Mouse (Mus musculus): ENCODE data around the gene Atraid. TPM values are rescaled to one million over a fixed set of nuclear protein-coding genes. Genes with fewer than 3 reads are reported as not detected.
"Not testable (repeated sequence)": the region's sequence is repeated elsewhere in the genome, so short reads cannot be mapped to it uniquely, and the experiment has no call there.

The Atraid gene
- total RNA-seq, 1 experiment from 2014 or later: 50.5 TPM

DNA sequence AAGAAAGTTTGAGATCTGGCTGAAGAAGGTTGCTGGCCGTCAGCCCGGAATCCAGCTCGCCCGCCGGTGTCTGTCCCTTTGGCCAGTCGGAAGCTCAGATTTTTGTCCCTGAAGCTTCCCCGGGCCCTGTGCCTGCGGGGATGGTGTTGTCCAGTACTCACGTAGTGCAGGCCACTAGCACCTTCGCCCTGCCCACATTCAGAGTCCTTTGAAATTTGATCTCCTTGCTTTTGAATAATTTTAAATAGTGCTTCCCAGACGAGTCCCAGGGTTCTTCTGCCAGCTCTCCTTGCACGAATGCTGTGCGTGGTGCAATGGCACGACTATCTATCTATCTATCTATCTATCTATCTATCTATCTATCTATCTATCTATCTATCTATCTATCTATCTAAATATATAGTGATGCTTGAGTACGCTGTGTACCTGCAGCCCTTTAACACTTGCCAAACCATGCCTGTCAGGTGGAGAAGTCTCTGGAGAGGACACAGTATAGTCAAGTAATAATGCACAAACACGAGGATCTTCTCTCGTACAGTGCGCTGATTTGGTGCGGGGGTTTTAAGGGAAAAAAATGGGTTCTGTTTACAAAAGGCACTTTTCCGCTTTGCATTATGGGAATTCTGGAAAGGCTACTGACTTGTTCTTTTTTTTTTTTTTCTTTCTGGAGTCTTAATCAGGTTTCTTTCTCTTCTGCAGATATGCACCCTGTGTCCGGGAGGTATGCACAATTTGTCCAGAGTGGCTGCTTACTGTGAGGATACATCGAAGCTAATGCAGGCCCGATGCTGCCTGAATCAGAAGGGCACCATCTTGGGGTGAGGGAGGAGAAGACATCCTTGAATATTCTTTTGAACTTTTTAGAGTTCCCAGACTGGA, 890 bp downstream of the Atraid start, which contains the start of gene Slc5a6:
Slc5a6 (minus strand) TSS at position 162 of the 879 bp plus-strand sequence.
- ATAC-seq (ENCODE audit: extremely low read depth, insufficient number of reproducible peaks, low FRiP score, poor library complexity, severe bottlenecking): peak; percentile 34; the same call in 1 of the 2 replicates

GRCm38 (mm10) chr5:31050427-31050826, 2.3 kb downstream of the Atraid start:
- ATAC-seq (ENCODE audit: extremely low read depth, insufficient number of reproducible peaks, low FRiP score, poor library complexity, severe bottlenecking): no peak

- not testable (repeated sequence) for ATAC-seq (ENCODE audit: extremely low read depth, insufficient number of reproducible peaks, low FRiP score, poor library complexity, severe bottlenecking)
Observed at GRCm38 (mm10) chr5:31053728-31054127, 5.6 kb downstream of the Atraid start.

DNA sequence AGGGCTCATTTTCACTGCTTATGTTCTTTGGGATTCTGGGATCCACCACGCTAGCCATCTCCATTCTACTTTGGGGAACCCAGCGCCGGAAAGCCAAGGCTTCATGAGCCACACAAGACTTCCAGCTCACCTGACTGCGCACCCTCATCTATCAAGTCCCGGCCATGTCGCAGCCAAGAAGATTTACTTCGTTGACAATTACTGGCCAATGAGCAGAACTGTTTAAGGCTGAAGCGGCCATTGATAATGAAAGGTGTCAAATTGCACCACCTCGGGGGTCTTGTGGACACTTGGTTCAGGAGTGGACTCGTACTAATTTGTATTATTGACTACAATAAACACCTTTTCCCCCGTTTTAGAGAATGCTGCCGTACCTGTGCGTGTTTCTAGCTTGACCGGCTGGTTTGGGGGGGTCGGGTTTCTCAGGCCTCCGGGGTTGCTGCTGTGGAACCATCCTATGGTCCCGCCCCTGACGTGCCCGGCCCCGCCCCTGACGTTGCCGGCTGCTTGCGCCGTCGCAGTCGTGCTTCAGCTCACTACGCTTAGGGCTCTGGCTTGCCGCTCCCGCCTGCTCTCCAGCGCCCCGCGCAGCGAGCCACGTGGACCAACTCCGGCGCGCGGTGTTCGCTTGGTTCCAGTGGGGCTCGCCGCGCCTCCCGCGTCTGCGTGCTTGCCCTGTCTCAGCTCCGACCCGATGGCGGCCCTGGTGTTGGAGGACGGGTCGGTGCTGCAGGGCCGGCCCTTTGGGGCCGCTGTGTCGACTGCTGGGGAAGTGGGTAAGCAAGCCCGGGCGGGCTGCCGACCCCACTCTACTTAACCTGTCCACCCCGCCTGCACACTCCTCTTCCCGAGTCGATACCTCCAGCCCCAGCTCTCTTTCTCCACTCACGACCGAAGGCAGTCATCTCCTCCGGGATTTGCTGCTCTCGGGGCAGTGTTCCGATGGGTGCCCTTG, 6.4 kb downstream of the Atraid start, which contains the start of gene Cad:
Cad (plus strand) TSS at position 520 of the 955 bp plus-strand sequence.
- peak; percentile 87 for ATAC-seq (ENCODE audit: extremely low read depth, insufficient number of reproducible peaks, low FRiP score, poor library complexity, severe bottlenecking)

DNA sequence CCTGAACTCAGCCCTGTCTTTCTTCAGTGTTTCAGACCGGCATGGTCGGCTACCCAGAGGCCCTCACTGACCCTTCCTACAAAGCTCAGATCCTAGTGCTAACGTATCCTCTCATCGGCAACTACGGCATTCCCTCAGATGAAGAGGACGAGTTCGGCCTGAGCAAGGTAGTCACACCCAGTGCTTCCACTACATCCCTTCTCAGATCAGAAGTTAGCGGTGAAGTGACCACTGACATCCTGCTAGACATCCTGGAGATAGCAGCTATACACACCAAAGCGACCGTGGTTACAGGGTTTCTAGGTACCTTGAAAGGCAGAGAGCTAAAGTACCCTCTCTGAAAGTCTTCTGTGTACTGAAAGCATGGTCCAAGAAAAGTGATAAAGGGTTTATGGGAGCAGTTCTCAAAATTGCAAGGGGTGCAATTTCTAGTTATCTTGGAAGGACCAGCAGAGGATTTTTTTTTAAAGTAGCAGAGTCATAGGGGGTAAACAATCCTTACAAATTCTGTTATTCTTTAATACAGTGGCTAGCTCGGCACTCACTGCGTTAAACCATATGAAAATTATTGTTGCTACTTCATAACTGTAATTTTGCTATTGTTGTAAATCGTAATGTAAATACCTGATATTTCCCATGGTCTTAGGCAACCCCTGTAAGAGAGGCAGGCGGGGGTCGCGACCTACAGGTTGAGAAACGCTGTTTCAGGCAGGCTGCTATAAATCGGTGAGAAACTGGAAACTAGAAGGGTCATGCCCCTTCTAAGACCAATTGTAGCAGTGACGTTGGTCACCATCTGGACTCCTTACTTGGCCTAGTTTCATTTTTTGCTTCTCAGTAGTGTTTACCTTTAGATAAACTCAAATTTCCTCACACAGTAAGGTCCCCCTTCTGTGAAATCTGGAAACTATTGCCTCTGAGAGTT, 7.4 kb downstream of the Atraid start:
- ATAC-seq (ENCODE audit: extremely low read depth, insufficient number of reproducible peaks, low FRiP score, poor library complexity, severe bottlenecking): no peak

GRCm38 (mm10) chr5:31069810-31070209, 21.7 kb downstream of the Atraid start:
- ATAC-seq (ENCODE audit: extremely low read depth, insufficient number of reproducible peaks, low FRiP score, poor library complexity, severe bottlenecking): no peak

DNA sequence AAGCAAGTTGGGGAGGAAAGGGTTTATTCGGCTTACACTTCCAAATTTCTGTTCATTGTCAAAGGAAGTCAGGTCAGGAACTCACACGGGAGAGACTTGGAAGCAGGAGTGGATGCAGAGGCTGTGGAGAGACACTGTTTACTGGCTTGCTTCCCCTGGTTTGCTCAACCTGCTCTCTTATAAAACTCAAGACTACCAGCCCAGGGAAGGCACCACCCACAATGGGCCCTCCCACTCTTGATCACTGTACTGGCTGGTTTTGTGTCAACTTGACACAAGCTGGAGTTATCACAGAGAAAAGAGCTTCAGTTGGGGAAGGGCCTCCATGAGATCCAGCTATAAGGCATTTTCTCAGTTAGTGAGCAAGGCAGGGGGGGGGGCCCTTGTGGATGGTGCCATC, 22.9 kb downstream of the Atraid start:
- ATAC-seq (ENCODE audit: extremely low read depth, insufficient number of reproducible peaks, low FRiP score, poor library complexity, severe bottlenecking): no peak

DNA sequence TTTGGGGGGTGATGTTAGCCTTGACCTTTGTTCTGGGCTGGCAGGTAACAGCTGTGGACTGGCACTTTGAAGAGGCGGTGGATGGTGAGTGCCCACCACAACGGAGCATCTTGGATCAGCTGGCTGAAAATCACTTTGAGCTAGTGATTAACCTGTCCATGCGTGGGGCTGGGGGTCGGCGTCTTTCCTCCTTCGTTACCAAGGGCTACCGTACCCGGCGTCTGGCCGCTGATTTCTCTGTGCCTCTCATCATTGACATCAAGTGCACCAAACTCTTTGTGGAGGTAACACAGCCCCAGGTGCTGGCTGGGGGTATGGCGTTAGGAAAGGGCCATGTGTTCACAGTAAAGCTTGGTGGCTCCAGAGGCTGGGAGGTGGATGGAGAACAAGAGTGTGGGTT, 23.7 kb downstream of the Atraid start:
- ATAC-seq (ENCODE audit: extremely low read depth, insufficient number of reproducible peaks, low FRiP score, poor library complexity, severe bottlenecking): no peak

GRCm38 (mm10) chr5:31073176-31073575, 25.1 kb downstream of the Atraid start:
- ATAC-seq (ENCODE audit: extremely low read depth, insufficient number of reproducible peaks, low FRiP score, poor library complexity, severe bottlenecking): no peak

- ATAC-seq (ENCODE audit: extremely low read depth, insufficient number of reproducible peaks, low FRiP score, poor library complexity, severe bottlenecking): no peak
Observed at GRCm38 (mm10) chr5:31076346-31076745, 28.2 kb downstream of the Atraid start.

DNA sequence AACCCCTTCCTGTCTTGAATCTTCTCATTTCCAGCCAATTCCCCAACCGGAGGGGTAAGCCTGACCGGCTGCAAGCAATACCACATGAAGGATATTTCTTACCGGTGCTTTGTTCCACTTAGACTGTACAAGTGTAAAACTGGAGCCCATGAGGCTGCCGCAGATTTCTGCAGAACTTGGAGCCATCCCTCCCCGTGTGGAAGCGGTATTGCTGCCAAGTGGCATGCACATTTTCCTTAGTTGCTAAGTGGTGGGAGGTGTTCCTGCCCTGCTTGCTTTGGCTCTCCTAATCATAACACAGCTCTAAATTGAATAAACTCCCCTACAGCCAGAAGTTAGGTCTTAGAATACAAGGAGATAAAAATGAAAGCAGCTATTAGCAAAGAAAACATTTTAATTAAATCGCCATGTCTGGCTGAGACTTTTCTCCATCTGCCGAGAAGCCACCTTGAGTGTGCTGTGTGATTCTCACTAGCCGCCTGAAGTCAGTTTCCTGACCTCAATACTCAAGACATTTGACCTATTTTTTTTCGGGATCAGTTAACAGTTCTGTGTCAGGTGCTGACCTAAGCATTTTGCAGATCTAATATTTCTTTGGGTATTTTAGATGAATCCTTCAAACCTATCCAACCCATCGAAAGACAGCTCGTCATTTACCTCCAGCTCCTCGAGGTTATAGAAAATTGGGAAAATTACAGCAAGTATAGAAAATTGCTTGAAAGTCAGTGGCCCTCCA, 32.1 kb downstream of the Atraid start:
- ATAC-seq (ENCODE audit: extremely low read depth, insufficient number of reproducible peaks, low FRiP score, poor library complexity, severe bottlenecking): no peak

- ATAC-seq (ENCODE audit: extremely low read depth, insufficient number of reproducible peaks, low FRiP score, poor library complexity, severe bottlenecking): no peak
Observed at GRCm38 (mm10) chr5:31080795-31081164, 32.7 kb downstream of the Atraid start.

- ATAC-seq (ENCODE audit: extremely low read depth, insufficient number of reproducible peaks, low FRiP score, poor library complexity, severe bottlenecking): 0 out of 2 replicates have a peak, but pooled peaks have one; percentile 23
Observed at GRCm38 (mm10) chr5:31081386-31081785, 33.3 kb downstream of the Atraid start.

DNA sequence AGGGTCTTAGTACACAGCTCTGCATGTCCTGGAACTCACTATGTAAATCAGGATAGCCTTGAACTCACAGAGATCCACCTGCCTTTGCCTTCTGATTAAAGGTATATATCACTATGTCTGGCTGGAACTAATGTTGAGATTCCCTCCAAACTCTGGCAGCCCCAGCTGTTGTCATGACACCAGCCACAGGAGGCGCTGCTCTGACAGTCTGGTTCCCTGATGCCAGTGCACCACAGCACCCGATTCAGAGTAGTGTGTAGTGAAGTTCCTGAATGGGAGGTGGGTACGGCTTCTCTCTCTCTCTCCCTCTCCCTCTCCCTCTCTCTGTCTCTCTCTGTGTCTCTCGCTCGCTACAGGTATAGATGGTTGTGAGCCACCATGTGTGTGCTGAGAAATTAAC, 34.2 kb downstream of the Atraid start:
- ATAC-seq (ENCODE audit: extremely low read depth, insufficient number of reproducible peaks, low FRiP score, poor library complexity, severe bottlenecking): peak; percentile 70

- ATAC-seq (ENCODE audit: extremely low read depth, insufficient number of reproducible peaks, low FRiP score, poor library complexity, severe bottlenecking): no peak
Observed at GRCm38 (mm10) chr5:31082935-31083625, 35.0 kb downstream of the Atraid start.

DNA sequence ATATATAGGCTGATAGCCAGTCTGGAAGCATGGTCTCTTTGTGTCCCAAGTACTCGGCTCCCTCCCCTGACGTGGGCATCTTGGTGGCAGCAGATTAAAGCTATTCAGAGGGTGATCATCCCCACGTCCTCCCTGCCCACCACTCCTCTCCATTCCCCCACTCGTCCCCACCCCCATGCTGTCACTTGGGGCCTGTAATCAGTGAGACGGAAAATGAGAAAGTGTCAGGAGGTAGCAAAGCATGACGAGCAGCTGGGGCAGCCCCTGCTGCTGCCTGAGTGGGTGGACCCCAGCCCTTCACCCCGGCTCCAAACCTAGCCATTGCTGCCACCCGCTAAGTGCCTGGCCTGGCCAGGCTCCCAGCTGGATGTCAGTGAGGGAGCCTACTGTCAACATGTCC, 35.8 kb downstream of the Atraid start:
- ATAC-seq (ENCODE audit: extremely low read depth, insufficient number of reproducible peaks, low FRiP score, poor library complexity, severe bottlenecking): peak; percentile 21; the same call in 1 of the 2 replicates

GRCm38 (mm10) chr5:31086606-31087005, 38.5 kb downstream of the Atraid start:
- no peak for ATAC-seq (ENCODE audit: extremely low read depth, insufficient number of reproducible peaks, low FRiP score, poor library complexity, severe bottlenecking)
